Mouse (Mus musculus) T-helper 17 cell (primary cell): Measurements from ENCODE around the gene Mcm6.

Source experiments
- in situ Hi-C, 2 experiments: fragments of 300-600 bp; cut with MboI, MseI; formaldehyde crosslinking; loops; 1 replicate in 1 of 2; 2 replicates in 1 of 2; pipeline ENCODE4 v1.15.1; 2025; ENCODE audit warnings: high pct_unique_total_duplicates in 2 of 2

The Mcm6 gene

GRCm38 (mm10) chr1:128359554-128360376, at the start of gene Mcm6:
Mcm6 (minus strand) TSS chr1:128359664.
- in situ Hi-C loops, result loop anchor here in 1 of 2 experiments (5.0 kb wide), 1 partner anchor 473 kb away; no protein-coding TSS in a partner anchor

GRCm38 (mm10) chr1:128406846-128407245, 47.4 kb upstream of the Mcm6 start:
- in situ Hi-C loops, result no loop called here

- in situ Hi-C loops, result no loop called here
These were observed 46.2 kb upstream of the Mcm6 start for GRCm38 (mm10) chr1:128405675-128406074.

GRCm38 (mm10) chr1:128405041-128405481, 45.6 kb upstream of the Mcm6 start:
- in situ Hi-C loops, result no loop called here

GRCm38 (mm10) chr1:128400926-128401325, 41.5 kb upstream of the Mcm6 start:
- in situ Hi-C loops, result no loop called here

- in situ Hi-C loops, result loop anchor here in 1 of 2 experiments (10.0 kb wide), 1 partner anchor 185 kb away; no protein-coding TSS in a partner anchor
These were observed 40.8 kb upstream of the Mcm6 start for GRCm38 (mm10) chr1:128399941-128400915.

GRCm38 (mm10) chr1:128398738-128399445, 39.4 kb upstream of the Mcm6 start:
- in situ Hi-C loops, result loop anchor here in 1 of 2 experiments (10.0 kb wide), 1 partner anchor 186 kb away; no protein-coding TSS in a partner anchor

GRCm38 (mm10) chr1:128394657-128395056, 35.2 kb upstream of the Mcm6 start:
- in situ Hi-C loops, result loop anchor here in 1 of 2 experiments (10.0 kb wide), 1 partner anchor 190 kb away; no protein-coding TSS in a partner anchor

GRCm38 (mm10) chr1:128392382-128392781, 32.9 kb upstream of the Mcm6 start:
- in situ Hi-C loops, result loop anchor here in 1 of 2 experiments (10.0 kb wide), 1 partner anchor 192 kb away; no protein-coding TSS in a partner anchor

- in situ Hi-C loops, result no loop called here
These were observed 27.0 kb upstream of the Mcm6 start for GRCm38 (mm10) chr1:128386487-128386886.

- in situ Hi-C loops, result no loop called here
These were observed 17.4 kb upstream of the Mcm6 start for GRCm38 (mm10) chr1:128376841-128377240.

- in situ Hi-C loops, result no loop called here
These were observed 12.8 kb upstream of the Mcm6 start for GRCm38 (mm10) chr1:128372143-128372860.

- in situ Hi-C loops, result loop anchor here in 1 of 2 experiments (5.0 kb wide), 1 partner anchor 463 kb away; no protein-coding TSS in a partner anchor
These were observed 9.4 kb upstream of the Mcm6 start for GRCm38 (mm10) chr1:128368732-128369441.

GRCm38 (mm10) chr1:128360601-128361000, 1.1 kb upstream of the Mcm6 start:
- in situ Hi-C loops, result loop anchor here in 1 of 2 experiments (5.0 kb wide), 1 partner anchor 472 kb away; no protein-coding TSS in a partner anchor

- in situ Hi-C loops, result no loop called here
These were observed 429 bp downstream of the Mcm6 start for GRCm38 (mm10) chr1:128358916-128359553.

GRCm38 (mm10) chr1:128358276-128358675, 1.2 kb downstream of the Mcm6 start:
- in situ Hi-C loops, result no loop called here

GRCm38 (mm10) chr1:128357452-128357851, 2.0 kb downstream of the Mcm6 start:
- in situ Hi-C loops, result no loop called here

- in situ Hi-C loops, result no loop called here
These were observed 6.4 kb downstream of the Mcm6 start for GRCm38 (mm10) chr1:128353092-128353491.

GRCm38 (mm10) chr1:128344232-128344631, 15.2 kb downstream of the Mcm6 start:
- in situ Hi-C loops, result no loop called here
